Mouse (Mus musculus): ENCODE results near the gene Ush2a. TPM values are rescaled to one million over a fixed set of nuclear protein-coding genes. Genes with fewer than 3 reads are reported as not detected.

Gene Ush2a
- total RNA-seq, 2 experiments from 2014 or later: 0.08 to 0.10 TPM

GRCm38 (mm10) chr1:189013587-189013921 is 751.7 kb downstream of the Ush2a start:
- no peak for DNase-seq

Data from layer of hippocampus, postnatal 36 days (tissue).